Mouse (Mus musculus): ENCODE data around the gene Zfp846. TPM values are rescaled to one million over a fixed set of nuclear protein-coding genes. Genes with fewer than 3 reads are reported as not detected.

Zfp846 gene
- polyA plus RNA-seq, 1 experiment from 2014 or later: 22.2 TPM

- no peak for ATAC-seq (replicated peaks; ENCODE audit: low FRiP score)
- no peak overlapping the region for H3K4me3 ChIP-seq (ENCODE audit: low read depth, low read length)
- no peak for DNase-seq (ENCODE audit: low spot score)
- no peaks in the 10 kb centered on the region for H3K27me3 ChIP-seq (ENCODE audit: control insufficient read depth, insufficient read depth, low read length)
- no peaks in the 10 kb centered on the region for H3K9me3 ChIP-seq (ENCODE audit: control insufficient read depth, low read length)
- WGBS: 89% methylated on average over 3 of the region's 3 CpGs
- H3K36me3 ChIP-seq (ENCODE audit: control insufficient read depth, insufficient read depth, low read length): peaks cover 7% of the 10 kb centered on the region
- H3K4me1 ChIP-seq (replicated peaks; ENCODE audit: control insufficient read depth, insufficient read depth, low read length): peaks cover 15% of the 10 kb centered on the region
- H3K4me2 ChIP-seq (ENCODE audit: low read depth, low read length, severe bottlenecking): no peak overlapping the region
- no peak overlapping the region for H3K27ac ChIP-seq (ENCODE audit: low read depth, low read length)
- H3K9ac ChIP-seq (ENCODE audit: low read length): no peak overlapping the region
Observed at GRCm38 (mm10) chr9:20653859-20654258, 72.8 kb downstream of the Zfp846 start.

Other genes with a start within 250 kb of the Zfp846 start
- gene Olfr18, start 245.2 kb upstream of the Zfp846 start, polyA plus RNA-seq (2014; fragmentation: Nextera tagmentation; extraction: Ambion mirVana): not detected in 2 replicates
- gene Zfp560, start 196.1 kb upstream of the Zfp846 start, polyA plus RNA-seq (2014; fragmentation: Nextera tagmentation; extraction: Ambion mirVana): 31.9 and 35.1 TPM in 2 replicates
- 29.9 and 32.3 TPM in 2 replicates for gene Zfp26, start 121.1 kb upstream of the Zfp846 start, polyA plus RNA-seq (2014; fragmentation: Nextera tagmentation; extraction: Ambion mirVana)
- gene Zfp426, start 88.5 kb upstream of the Zfp846 start, polyA plus RNA-seq (2014; fragmentation: Nextera tagmentation; extraction: Ambion mirVana): 29.1 and 35.4 TPM in 2 replicates
- 142 and 161 TPM in 2 replicates for gene Zfp266, start 59.9 kb upstream of the Zfp846 start, polyA plus RNA-seq (2014; fragmentation: Nextera tagmentation; extraction: Ambion mirVana)
- gene Ubl5, start 61.6 kb downstream of the Zfp846 start, polyA plus RNA-seq (2014; fragmentation: Nextera tagmentation; extraction: Ambion mirVana): 350 and 401 TPM in 2 replicates
- 13.1 and 14.8 TPM in 2 replicates for gene Fbxl12, start 63.5 kb downstream of the Zfp846 start, polyA plus RNA-seq (2014; fragmentation: Nextera tagmentation; extraction: Ambion mirVana)
- 63.0 and 72.5 TPM in 2 replicates for gene Pin1, start 70.8 kb downstream of the Zfp846 start, polyA plus RNA-seq (2014; fragmentation: Nextera tagmentation; extraction: Ambion mirVana)
- gene Olfm2, start 165.1 kb downstream of the Zfp846 start, polyA plus RNA-seq (2014; fragmentation: Nextera tagmentation; extraction: Ambion mirVana): 15.4 and 19.8 TPM in 2 replicates
- 0.52 and 0.59 TPM in 2 replicates for gene Col5a3, start 233.8 kb downstream of the Zfp846 start, polyA plus RNA-seq (2014; fragmentation: Nextera tagmentation; extraction: Ambion mirVana)
- gene Rdh8, start 237.2 kb downstream of the Zfp846 start, polyA plus RNA-seq (2014; fragmentation: Nextera tagmentation; extraction: Ambion mirVana): not detected in 2 replicates